Mouse (Mus musculus) common myeloid progenitor, adult 5-6 weeks (primary cell): Measurements from ENCODE around the gene Smco4. TPM values are rescaled to one million over a fixed set of nuclear protein-coding genes. Genes with fewer than 3 reads are reported as not detected.

ENCODE experiments used
- total RNA-seq: library from RNA; stranded (forward); fragments of 200-1000, 187-1606 nt; gene quantifications from 2 replicates; pipeline ENCODE4 v1.2.3, GENCODE M21; 2017

Smco4 gene
- total RNA-seq, 1 experiment from 2014 or later: 8.4 TPM

Other genes starting within 250 kb of the Smco4 start
- 34.3 and 35.0 TPM in 2 replicates for gene Med17, start 213.5 kb upstream of the Smco4 start, total RNA-seq
- gene Taf1d, start 187.2 kb upstream of the Smco4 start, total RNA-seq: 1,699 and 1,798 TPM in 2 replicates
- gene 4931406C07Rik, start 187.0 kb upstream of the Smco4 start, total RNA-seq: 14.8 and 18.2 TPM in 2 replicates
- gene Cep295, start 135.6 kb upstream of the Smco4 start, total RNA-seq: 69.3 and 81.1 TPM in 2 replicates
- gene Deup1, start 134.5 kb downstream of the Smco4 start, total RNA-seq: not detected in 2 replicates
- 6.3 and 7.2 TPM in 2 replicates for gene Slc36a4, start 216.3 kb downstream of the Smco4 start, total RNA-seq